Mouse (Mus musculus): ENCODE measurements around the gene Vmn2r8.
"Not testable (repeated sequence)": the region's sequence is repeated elsewhere in the genome, so short reads cannot be mapped to it uniquely, and the experiment has no call there.

The Vmn2r8 gene

GRCm38 (mm10) chr5:108808750-108809149, at the start of gene Vmn2r8:
Gene Vmn2r8 (minus strand): TSS chr5:108808850.
- DNase-seq (ENCODE audit: low read depth), result not testable (repeated sequence)

- not testable (repeated sequence) for DNase-seq (ENCODE audit: low read depth)
These were observed 43.9 kb upstream of the Vmn2r8 start, which contains the start of gene Vmn2r9 for GRCm38 (mm10) chr5:108852501-108852900. Gene Vmn2r9 (minus strand): TSS chr5:108852601.

DNA sequence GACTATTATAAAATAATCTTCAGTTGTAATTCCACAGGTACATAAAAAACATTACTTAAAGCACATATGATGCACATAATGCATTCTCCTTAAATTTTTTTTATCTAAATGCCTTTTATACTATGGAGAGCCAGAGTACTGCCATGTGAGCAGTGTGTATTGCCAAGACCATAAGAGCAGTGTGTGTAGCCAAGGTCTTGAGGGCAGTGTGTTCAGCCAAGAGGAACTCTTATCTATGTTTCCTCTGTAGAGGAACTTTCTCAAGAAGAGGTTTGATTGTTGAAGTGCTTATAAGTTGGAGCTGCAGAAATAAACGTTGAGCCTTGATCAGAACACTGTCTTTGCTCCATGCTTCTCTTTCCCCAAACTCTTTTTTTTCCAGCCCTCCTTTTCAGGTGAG, 40.8 kb upstream of the Vmn2r8 start:
- DNase-seq (ENCODE audit: low read depth), result no peak

- DNase-seq (ENCODE audit: low read depth), result no peak
These were observed 27.5 kb upstream of the Vmn2r8 start for GRCm38 (mm10) chr5:108836156-108836555.

GRCm38 (mm10) chr5:108823276-108823675, 14.6 kb upstream of the Vmn2r8 start:
- no peak for DNase-seq (ENCODE audit: low read depth)

GRCm38 (mm10) chr5:108803646-108804045, 5.0 kb downstream of the Vmn2r8 start:
- no peak for DNase-seq (ENCODE audit: low read depth)

DNA sequence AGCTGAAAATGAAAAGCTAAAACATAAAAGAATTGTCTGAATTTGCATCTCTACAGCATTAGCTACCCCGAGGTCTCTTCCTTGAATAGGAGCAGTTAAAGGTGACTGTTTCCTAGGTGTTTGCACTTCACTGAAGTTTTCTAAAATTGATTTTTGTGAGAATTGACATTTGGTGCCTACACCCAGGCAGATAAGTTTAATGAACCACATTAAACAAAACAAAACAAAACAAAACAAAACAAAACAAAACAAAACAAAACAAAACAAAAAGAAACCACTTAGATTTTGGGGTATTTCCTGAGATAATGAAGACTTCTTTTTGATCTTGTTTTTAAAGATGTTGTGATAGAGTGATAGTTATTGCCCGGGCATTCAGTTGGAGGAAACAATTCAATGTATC, 13.4 kb downstream of the Vmn2r8 start, which contains the start of gene Tmed11:
TSS of gene Tmed11 (minus strand) at position 101 of the 400 bp plus-strand sequence.
- not testable (repeated sequence) for DNase-seq (ENCODE audit: low read depth)

DNA sequence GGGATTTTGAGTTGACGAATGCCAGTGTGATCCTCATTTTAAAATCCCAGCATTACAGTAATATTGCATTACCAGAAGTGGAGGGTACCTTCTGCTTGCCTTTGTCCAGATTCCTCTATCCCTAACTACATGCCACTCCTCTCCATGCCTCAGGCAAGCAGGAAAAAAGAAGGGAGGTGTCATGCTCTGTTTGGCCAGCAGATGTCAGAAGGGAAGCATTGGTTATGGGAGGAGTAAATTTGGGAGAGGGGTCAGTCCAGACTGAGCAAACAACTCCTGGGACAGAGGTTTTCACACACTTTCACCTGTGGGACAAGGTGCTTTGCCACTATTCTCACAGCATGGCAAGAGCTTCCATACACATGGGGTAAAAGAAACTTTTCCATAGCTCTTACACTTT, 18.3 kb downstream of the Vmn2r8 start:
- not testable (repeated sequence) for DNase-seq (ENCODE audit: low read depth)

- DNase-seq (ENCODE audit: low read depth), result no peak
These were observed 33.9 kb downstream of the Vmn2r8 start, which contains the start of gene Rnf212 for GRCm38 (mm10) chr5:108774630-108775306. Gene Rnf212 (minus strand): TSS chr5:108774982.

GRCm38 (mm10) chr5:108760002-108760401, 48.6 kb downstream of the Vmn2r8 start:
- DNase-seq (ENCODE audit: low read depth), result no peak

DNA sequence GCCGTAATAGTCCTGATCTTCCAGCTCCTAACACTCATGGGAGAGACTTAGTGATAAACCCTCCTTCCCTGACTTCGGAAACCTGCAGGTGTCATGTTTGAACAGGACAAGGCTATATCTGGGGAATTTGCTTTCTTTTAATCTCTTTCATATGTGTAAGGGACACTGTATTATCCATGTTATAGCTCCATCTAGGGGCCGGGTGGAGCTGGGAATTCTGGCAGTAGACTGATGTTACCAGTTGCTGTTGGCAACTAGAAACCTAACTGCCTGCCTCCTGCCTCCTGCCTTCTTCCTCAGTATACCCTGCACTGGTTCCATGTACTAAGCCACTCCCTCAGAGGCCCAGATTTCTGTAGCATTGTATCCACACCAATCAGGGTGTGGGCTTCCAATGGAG, 50.3 kb downstream of the Vmn2r8 start:
- DNase-seq (ENCODE audit: low read depth), result peak; percentile 3

DNA sequence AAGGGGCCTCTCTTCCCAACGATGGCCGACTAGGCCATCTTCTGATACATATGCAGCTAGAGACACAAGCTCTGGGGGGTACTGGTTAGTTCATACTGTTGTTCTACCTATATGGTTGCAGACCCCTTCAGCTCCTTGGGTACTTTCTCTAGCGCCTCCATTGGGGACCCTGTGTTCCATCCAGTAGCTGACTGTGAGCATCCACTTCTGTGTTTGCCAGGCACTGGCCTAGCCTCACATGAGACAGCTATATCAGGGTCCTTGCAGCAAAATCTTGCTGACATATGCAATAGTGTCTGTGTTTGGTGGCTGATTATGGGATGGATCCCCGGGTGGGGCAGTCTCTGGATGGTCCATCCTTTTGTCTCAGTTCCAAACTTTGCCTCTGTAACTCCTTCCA, 57.4 kb downstream of the Vmn2r8 start:
- DNase-seq (ENCODE audit: low read depth), result not testable (repeated sequence)

- no peak for DNase-seq (ENCODE audit: low read depth)
These were observed 58.1 kb downstream of the Vmn2r8 start for GRCm38 (mm10) chr5:108750328-108751210.

- DNase-seq (ENCODE audit: low read depth), result no peak
These were observed 64.0 kb downstream of the Vmn2r8 start for GRCm38 (mm10) chr5:108744629-108745028.

DNA sequence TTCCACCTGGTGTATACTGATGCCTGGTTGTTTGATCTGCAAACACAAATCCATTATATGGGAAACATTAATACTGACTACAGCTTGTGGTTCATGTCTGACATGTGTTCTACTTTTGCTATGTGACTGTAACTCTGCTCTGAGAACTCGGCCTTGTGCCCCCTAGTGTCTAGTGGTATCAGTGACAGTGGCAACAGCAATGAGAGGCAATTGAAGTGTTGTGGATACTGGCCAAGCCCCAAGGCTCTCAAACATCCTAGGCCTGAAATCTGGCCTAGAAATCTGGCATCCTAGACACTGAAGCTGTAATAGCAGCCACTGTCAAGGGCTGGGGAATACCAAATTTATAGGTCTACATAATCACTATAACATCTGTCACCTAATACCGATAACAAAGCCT, 64.8 kb downstream of the Vmn2r8 start:
- DNase-seq (ENCODE audit: low read depth), result no peak

GRCm38 (mm10) chr5:108742596-108742995, 66.1 kb downstream of the Vmn2r8 start:
- no peak for DNase-seq (ENCODE audit: low read depth)

- no peak for DNase-seq (ENCODE audit: low read depth)
These were observed 66.8 kb downstream of the Vmn2r8 start for GRCm38 (mm10) chr5:108741844-108742243.

Measured in naive thymus-derived CD4-positive, alpha-beta T cell, adult 2 months (primary cell).